Mouse (Mus musculus): Measurements from ENCODE around the gene Cabin1. TPM values are rescaled to one million over a fixed set of nuclear protein-coding genes. Genes with fewer than 3 reads are reported as not detected.

Cabin1 gene
- polyA plus RNA-seq, 3 experiments from 2014 or later: 24.8 to 27.1 (median 26.2) TPM

- ATAC-seq: no peak
Observed at GRCm38 (mm10) chr10:75697693-75698092, 66.4 kb downstream of the Cabin1 start.

GRCm38 (mm10) chr10:75696597-75697355 lies 67.4 kb downstream of the Cabin1 start:
- no peak for ATAC-seq

- ATAC-seq: no peak
Observed at GRCm38 (mm10) chr10:75695521-75695920, 68.6 kb downstream of the Cabin1 start.

GRCm38 (mm10) chr10:75695078-75695477 lies 69.1 kb downstream of the Cabin1 start:
- no peak for ATAC-seq

GRCm38 (mm10) chr10:75694567-75694966 lies 69.6 kb downstream of the Cabin1 start:
- ATAC-seq: no peak

- ATAC-seq: no peak
Observed at GRCm38 (mm10) chr10:75693451-75694233, 70.5 kb downstream of the Cabin1 start.

GRCm38 (mm10) chr10:75688598-75688997 lies 75.5 kb downstream of the Cabin1 start:
- ATAC-seq: no peak

GRCm38 (mm10) chr10:75686724-75687123 lies 77.4 kb downstream of the Cabin1 start:
- ATAC-seq: no peak

GRCm38 (mm10) chr10:75684035-75685004 lies 79.8 kb downstream of the Cabin1 start:
- no peak for ATAC-seq

- ATAC-seq: no peak
Observed at GRCm38 (mm10) chr10:75680574-75681001, 83.6 kb downstream of the Cabin1 start.

GRCm38 (mm10) chr10:75679204-75679603 lies 84.9 kb downstream of the Cabin1 start:
- no peak for ATAC-seq

GRCm38 (mm10) chr10:75677989-75678388 lies 86.2 kb downstream of the Cabin1 start:
- no peak for ATAC-seq

GRCm38 (mm10) chr10:75677571-75677970 lies 86.6 kb downstream of the Cabin1 start:
- no peak for ATAC-seq

- no peak for ATAC-seq
Observed at GRCm38 (mm10) chr10:75676819-75677565, 87.1 kb downstream of the Cabin1 start.

GRCm38 (mm10) chr10:75676286-75676685 lies 87.9 kb downstream of the Cabin1 start:
- no peak for ATAC-seq

GRCm38 (mm10) chr10:75675594-75675993 lies 88.5 kb downstream of the Cabin1 start:
- no peak for ATAC-seq

GRCm38 (mm10) chr10:75669936-75670335 lies 94.2 kb downstream of the Cabin1 start:
- ATAC-seq: no peak

- ATAC-seq: peak; percentile 37
Observed at GRCm38 (mm10) chr10:75667911-75668270, 96.2 kb downstream of the Cabin1 start.

- peak; percentile 80 for ATAC-seq
Observed at GRCm38 (mm10) chr10:75667115-75667910, 96.8 kb downstream of the Cabin1 start.

GRCm38 (mm10) chr10:75666451-75667030 lies 97.6 kb downstream of the Cabin1 start:
- ATAC-seq: no peak

All from inflammation-experienced regulatory T-cells, adult 6 months (primary cell).